Mouse (Mus musculus) ES-Bruce4 (cell line): Measurements from ENCODE around the gene Trappc3. TPM values are rescaled to one million over a fixed set of nuclear protein-coding genes. Genes with fewer than 3 reads are reported as not detected.
A peak's percentile ranks its signal among the peaks of the same experiment; 100 is the strongest.

ENCODE experiments used
- H3K27ac ChIP-seq: 2 replicates; pipeline ENCODE4 v1.5.1; 2012; ENCODE audit warnings: low read length, inconsistent platforms; ENCODE audit not compliant: insufficient read depth
- H3K27me3 ChIP-seq: 2 replicates; pipeline ENCODE4 v1.6.1; 2012; ENCODE audit warnings: mild to moderate bottlenecking, low read length, inconsistent platforms; ENCODE audit not compliant: control insufficient read depth, poor library complexity, insufficient read depth, severe bottlenecking
- H3K36me3 ChIP-seq: 2 replicates; pipeline ENCODE4 v1.6.1; 2012; ENCODE audit warnings: inconsistent platforms, mild to moderate bottlenecking, low read length, moderate library complexity; ENCODE audit not compliant: control insufficient read depth, poor library complexity, insufficient read depth, severe bottlenecking
- H3K4me1 ChIP-seq: one replicate; pipeline ENCODE4 v1.8.1; 2011; ENCODE audit warnings: low read length; ENCODE audit not compliant: control insufficient read depth, insufficient read depth
- H3K4me3 ChIP-seq: 2 replicates; pipeline ENCODE4 v1.5.1; 2011; ENCODE audit warnings: low read depth, mild to moderate bottlenecking, low read length
- H3K9ac ChIP-seq: 2 replicates; pipeline ENCODE4 v1.6.1; 2012; ENCODE audit warnings: low read depth, mild to moderate bottlenecking, inconsistent platforms; ENCODE audit not compliant: poor library complexity, severe bottlenecking
- H3K9me3 ChIP-seq: replicated peaks from 2 replicates; pipeline ENCODE4 v1.6.1; 2012; ENCODE audit warnings: mild to moderate bottlenecking, low read length, inconsistent platforms; ENCODE audit not compliant: control insufficient read depth, poor library complexity, insufficient read depth, severe bottlenecking
- CTCF ChIP-seq: IDR thresholded peaks from one replicate; pipeline ENCODE4 v1.8.1; 2011; ENCODE audit warnings: low read depth, low read length
- EP300 ChIP-seq: IDR thresholded peaks from 2 replicates; pipeline ENCODE4 v1.6.1; 2011; ENCODE audit warnings: low read depth, low read length; ENCODE audit not compliant: insufficient read depth
- POLR2A ChIP-seq: IDR thresholded peaks from one replicate; pipeline ENCODE4 v1.8.1; 2011; ENCODE audit warnings: low read length; ENCODE audit not compliant: insufficient read depth
- polyA plus RNA-seq: library from polyadenylated mRNA; stranded (reverse); fragments of >200 nt; gene quantifications from 2 replicates; pipeline ENCODE4 v1.2.4, GENCODE M21; 2011; ENCODE audit warnings: low read depth; ENCODE audit not compliant: missing spikeins, insufficient read depth, insufficient read length

The Trappc3 gene
- polyA plus RNA-seq, 1 experiment, result 62.8 TPM

- H3K27ac ChIP-seq, result no peak overlapping the region
- H3K9me3 ChIP-seq, result no peaks in the 10 kb centered on the region
- TF ChIP-seq CTCF (no peak), EP300 (no peak), POLR2A (no peak)
- H3K27me3 ChIP-seq, result no peaks in the 10 kb centered on the region
- H3K36me3 ChIP-seq, result peaks cover 9% of the 10 kb centered on the region
- peak overlapping the region; percentile 10; the same call in 1 of the 2 replicates for H3K9ac ChIP-seq
- H3K4me1 ChIP-seq, result peaks cover 4% of the 10 kb centered on the region
- H3K4me3 ChIP-seq, result peak overlapping the region; percentile 68
Observed at GRCm38 (mm10) chr4:126236467-126237280, 25.5 kb upstream of the Trappc3 start.

- H3K27me3 ChIP-seq, result no peaks in the 10 kb centered on the region
- TF ChIP-seq POLR2A (no peak), CTCF (no peak), EP300 (no peak)
- no peaks in the 10 kb centered on the region for H3K9me3 ChIP-seq
- peaks cover 7% of the 10 kb centered on the region for H3K36me3 ChIP-seq
- no peak overlapping the region for H3K4me3 ChIP-seq
- no peak overlapping the region for H3K27ac ChIP-seq
- peaks cover 6% of the 10 kb centered on the region for H3K4me1 ChIP-seq
- no peak overlapping the region for H3K9ac ChIP-seq
Observed at GRCm38 (mm10) chr4:126237721-126238242, 24.3 kb upstream of the Trappc3 start.

- no peak for TF ChIP-seq EP300
Observed at GRCm38 (mm10) chr4:126239862-126240475, 22.2 kb upstream of the Trappc3 start.

GRCm38 (mm10) chr4:126241956-126242355 is 20.2 kb upstream of the Trappc3 start:
- H3K9ac ChIP-seq, result no peak overlapping the region
- no peak overlapping the region for H3K27ac ChIP-seq
- H3K9me3 ChIP-seq, result no peaks in the 10 kb centered on the region
- H3K27me3 ChIP-seq, result no peaks in the 10 kb centered on the region
- peaks cover 6% of the 10 kb centered on the region for H3K4me1 ChIP-seq
- TF ChIP-seq POLR2A, result no peak
- no peak for TF ChIP-seq CTCF
- TF ChIP-seq EP300, result no peak
- H3K4me3 ChIP-seq, result no peak overlapping the region
- H3K36me3 ChIP-seq, result peaks cover 7% of the 10 kb centered on the region

More at GRCm38 (mm10) chr4:126239862-126240475, 22.2 kb upstream of the Trappc3 start:
- H3K9ac ChIP-seq, result no peak overlapping the region
- peaks cover 7% of the 10 kb centered on the region for H3K36me3 ChIP-seq
- no peaks in the 10 kb centered on the region for H3K9me3 ChIP-seq
- H3K4me3 ChIP-seq, result no peak overlapping the region
- H3K27ac ChIP-seq, result no peak overlapping the region
- H3K4me1 ChIP-seq, result peaks cover 2% of the 10 kb centered on the region
- H3K27me3 ChIP-seq, result no peaks in the 10 kb centered on the region

- peaks cover 7% of the 10 kb centered on the region for H3K36me3 ChIP-seq
- H3K9me3 ChIP-seq, result no peaks in the 10 kb centered on the region
- no peak for TF ChIP-seq EP300
- no peak overlapping the region for H3K4me3 ChIP-seq
- H3K4me1 ChIP-seq, result peaks cover 6% of the 10 kb centered on the region
- no peak overlapping the region for H3K9ac ChIP-seq
- no peak overlapping the region for H3K27ac ChIP-seq
- H3K27me3 ChIP-seq, result no peaks in the 10 kb centered on the region
Observed at GRCm38 (mm10) chr4:126242510-126242909, 19.6 kb upstream of the Trappc3 start.

- no peak overlapping the region for H3K9ac ChIP-seq
Observed at GRCm38 (mm10) chr4:126246202-126246889, 15.8 kb upstream of the Trappc3 start.

More at GRCm38 (mm10) chr4:126246202-126246889, 15.8 kb upstream of the Trappc3 start:
- no peak overlapping the region for H3K4me3 ChIP-seq
- H3K27me3 ChIP-seq, result no peaks in the 10 kb centered on the region
- H3K9me3 ChIP-seq, result no peaks in the 10 kb centered on the region
- peaks cover 9% of the 10 kb centered on the region for H3K4me1 ChIP-seq
- no peak for TF ChIP-seq CTCF
- no peak for TF ChIP-seq POLR2A
- TF ChIP-seq EP300, result no peak
- H3K27ac ChIP-seq, result no peak overlapping the region
- H3K36me3 ChIP-seq, result no peaks in the 10 kb centered on the region
